Mouse (Mus musculus) adrenal gland, postnatal 36 days (tissue): Measurements from ENCODE around the gene Ints1. TPM values are rescaled to one million over a fixed set of nuclear protein-coding genes. Genes with fewer than 3 reads are reported as not detected.
A peak's percentile ranks its signal among the peaks of the same experiment; 100 is the strongest.
"Not testable (repeated sequence)": the region's sequence is repeated elsewhere in the genome, so short reads cannot be mapped to it uniquely, and the experiment has no call there.

Experiments
- DNase-seq, 2 experiments: peaks; one replicate each; pipeline ENCODE4 v3.0.0; 2021; ENCODE audit warnings: mixed read lengths in 1 of 2
- total RNA-seq, 2 experiments: library from RNA; stranded (reverse); gene quantifications; 2 replicates each; pipeline ENCODE4 v1.2.3; 2021

Ints1 gene
- total RNA-seq, 2 experiments from 2014 or later: 51.3 to 54.3 TPM

DNA sequence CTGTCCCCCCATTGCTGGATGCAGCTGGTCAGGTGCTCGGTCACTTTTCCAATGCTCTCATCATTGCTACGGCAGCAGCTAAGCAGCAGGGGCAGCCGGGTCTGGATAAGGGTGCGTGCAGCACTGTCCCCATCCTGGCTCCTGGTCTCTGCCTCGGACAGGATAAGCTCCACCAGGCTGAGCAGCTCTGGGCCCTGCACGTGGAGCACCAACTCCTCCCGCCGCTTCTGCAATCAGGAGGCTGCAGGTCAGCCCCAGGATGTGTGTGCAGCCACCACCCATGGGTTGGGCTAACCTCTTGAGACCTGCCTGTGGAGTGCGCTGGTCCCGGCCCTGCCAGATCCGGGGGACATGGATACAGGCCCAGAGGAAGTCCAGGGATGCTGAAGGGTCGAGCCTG lies 19.3 kb downstream of the Ints1 start:
- DNase-seq: no peak

- DNase-seq: peak; percentile 55 to 73
Observed at GRCm38 (mm10) chr5:139754753-139755152, 20.7 kb downstream of the Ints1 start.

- peak; percentile 64 to 75 for DNase-seq
Observed at GRCm38 (mm10) chr5:139750535-139750934, 24.9 kb downstream of the Ints1 start.

DNA sequence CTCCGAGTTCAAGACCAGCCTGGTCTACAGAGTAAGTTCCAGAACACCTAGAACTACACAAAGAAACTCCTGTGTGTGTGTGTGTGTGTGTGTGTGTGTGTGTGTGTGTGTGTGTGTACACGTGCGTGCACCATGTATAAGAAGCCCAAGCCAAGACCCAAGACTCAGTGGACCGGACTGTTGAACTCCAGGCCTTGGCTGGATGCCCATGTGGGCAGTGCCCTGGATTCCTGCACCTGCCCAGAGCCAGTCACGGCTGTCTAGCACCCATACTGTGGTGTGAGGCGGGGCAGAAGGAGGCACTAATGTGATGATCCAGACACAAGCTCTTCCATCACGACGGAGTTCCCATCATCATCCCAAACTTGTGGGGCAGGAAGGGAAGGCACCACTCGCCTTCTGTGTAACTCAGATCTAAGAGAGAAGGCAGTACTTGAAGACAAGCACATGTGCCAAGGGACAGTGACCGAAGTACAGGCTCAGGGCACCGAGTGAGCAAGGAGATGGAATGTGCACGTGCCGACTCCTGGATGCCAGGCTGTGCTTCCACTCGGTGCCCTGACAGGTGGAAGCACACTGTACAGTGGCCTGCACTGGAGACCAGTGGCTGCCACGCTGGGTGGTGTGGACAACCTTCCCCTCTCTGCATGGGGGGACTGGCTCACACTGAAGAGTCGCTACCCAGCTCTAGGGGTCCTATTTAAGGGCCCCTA lies 25.9 kb downstream of the Ints1 start:
- no peak for DNase-seq

DNA sequence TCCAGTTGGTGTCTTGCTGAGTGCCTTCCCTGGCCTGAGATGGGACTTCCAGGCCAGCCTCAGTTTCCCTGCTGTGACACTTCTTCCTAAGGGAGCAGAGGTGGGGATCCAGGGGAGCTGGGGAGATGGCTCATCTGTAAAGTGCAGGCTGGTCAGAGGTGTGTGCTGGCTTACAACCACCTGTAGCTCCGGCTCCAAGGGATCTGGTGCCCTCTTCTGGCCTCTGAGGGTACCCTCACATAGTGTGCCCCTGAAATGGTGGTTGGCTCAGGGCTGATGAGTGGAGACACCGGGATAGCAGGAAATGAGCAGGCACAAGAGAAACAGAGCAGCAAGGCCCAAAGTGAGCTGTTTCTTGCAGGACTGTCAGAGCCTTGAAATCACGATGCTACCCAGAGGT lies 29.7 kb downstream of the Ints1 start:
- peak; percentile 75 to 82 for DNase-seq

DNA sequence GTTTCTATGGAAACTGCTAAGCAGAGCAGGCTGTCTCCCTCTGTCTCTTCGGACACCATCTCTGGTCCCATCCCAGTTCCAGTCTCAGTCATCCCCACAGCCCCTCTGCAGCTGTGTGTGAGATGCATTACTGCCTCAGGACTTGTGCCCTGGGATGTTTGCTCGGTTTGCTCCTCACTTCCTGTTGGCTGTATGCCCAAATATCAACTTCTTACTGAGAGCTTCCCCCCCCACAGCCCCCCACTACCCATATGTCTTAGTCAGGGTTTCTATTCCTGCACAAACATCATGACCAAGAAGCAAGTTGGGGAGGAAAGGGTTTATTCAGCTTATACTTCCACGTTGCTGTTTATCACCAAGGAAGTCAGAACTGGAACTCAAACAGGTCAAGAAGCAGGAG lies 32.8 kb downstream of the Ints1 start:
- DNase-seq: not testable (repeated sequence)

GRCm38 (mm10) chr5:139738592-139739315 lies 36.7 kb downstream of the Ints1 start:
- no peak for DNase-seq

DNA sequence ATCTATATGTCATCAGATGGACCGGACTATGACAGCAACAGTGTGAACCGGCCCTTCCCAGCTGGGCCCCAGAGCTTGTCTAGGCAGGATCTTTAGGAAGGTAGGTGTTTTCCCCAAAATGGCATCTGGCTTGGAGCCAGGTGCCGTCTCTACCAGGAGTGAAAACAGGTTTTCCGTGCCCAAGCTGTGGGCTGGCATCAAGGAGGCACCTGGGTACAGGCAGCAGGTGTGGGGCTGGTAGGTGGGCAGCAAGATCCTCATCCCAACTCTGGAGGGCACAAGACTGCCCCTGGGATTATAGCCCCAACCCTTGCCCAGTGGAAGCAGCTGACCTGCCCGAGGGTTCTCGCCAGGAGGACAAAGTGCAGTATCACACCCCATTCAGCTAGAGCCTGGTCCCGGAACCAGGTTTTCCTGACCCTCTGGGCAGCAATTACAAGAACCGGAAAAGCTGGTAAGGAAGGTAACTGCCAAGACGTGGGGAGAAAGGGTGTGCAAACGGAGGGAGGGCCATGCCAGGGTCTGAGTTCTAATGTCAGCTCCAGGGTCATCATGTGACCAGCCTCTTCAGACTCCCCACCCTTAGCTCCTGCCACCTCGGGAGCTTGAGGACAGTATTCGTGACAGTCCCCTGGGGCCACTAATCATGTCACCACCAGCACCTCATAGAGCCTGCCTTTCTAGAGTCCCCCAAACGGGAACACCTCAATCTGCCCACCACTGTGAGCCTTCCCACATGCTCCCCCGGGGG lies 37.5 kb downstream of the Ints1 start:
- no peak for DNase-seq

DNA sequence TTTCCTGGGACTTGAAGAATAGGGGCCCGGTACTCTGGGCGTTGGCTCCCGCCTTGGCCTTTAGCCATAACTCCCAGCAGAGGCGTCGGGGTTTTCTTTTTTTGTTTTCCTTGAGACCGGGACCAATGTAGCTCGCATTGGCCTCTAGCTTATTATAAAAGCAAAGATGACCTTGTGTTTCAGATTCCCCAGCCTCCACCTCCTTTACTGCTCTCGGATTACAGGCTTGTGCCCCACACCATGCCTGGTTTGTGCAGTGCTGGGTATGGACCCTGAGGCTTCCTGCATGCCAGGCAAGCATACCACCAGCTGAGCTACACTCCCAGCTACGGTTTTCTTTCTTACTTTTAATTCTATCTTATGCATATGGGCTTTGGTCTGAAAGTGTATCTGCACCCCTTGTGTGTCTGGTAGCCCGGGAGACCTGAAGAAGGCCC lies 39.0 kb downstream of the Ints1 start:
- DNase-seq: no peak

- DNase-seq: peak; percentile 96
Observed at GRCm38 (mm10) chr5:139735677-139736503, 39.6 kb downstream of the Ints1 start, which contains the start of gene Micall2. Micall2 (minus strand) TSS chr5:139736336.

DNA sequence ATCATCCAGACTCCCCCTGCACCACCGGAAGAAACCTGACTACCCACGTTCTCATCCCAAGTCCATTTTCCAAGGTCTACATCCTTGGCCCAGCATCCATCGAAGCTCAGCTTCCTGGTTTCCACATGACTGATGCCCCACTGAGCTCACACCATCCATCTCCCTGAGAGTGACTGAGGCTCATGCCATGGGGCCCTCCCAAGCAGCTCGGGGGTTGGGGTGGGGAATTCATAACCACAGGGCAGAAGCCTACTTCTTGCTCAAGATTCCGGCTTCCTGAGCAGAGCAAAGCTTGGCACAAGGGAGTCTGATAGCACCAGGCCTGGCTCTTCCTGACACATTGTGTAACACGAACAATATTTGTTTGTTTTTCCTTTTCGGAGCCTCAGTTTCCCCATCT lies 40.7 kb downstream of the Ints1 start:
- no peak for DNase-seq

DNA sequence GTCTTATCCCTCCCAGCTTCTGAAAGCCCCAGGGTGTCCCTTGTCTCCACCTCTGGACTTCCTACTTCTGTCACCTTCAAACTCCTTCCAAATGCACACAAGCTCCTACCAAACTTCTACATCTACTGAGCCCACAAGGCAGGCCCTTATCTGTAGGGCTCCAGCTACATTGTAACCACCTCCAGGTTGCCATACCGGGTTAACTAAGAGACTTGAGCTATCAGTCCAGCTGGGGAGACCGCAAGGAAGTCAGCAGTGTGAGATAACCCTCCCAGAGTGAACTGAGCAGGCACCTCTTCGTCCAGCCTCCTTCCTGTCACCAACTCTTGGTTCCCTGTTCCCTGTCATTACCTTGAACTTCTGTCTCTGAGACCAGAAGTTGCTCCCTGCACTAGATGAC lies 41.5 kb downstream of the Ints1 start:
- no peak for DNase-seq

DNA sequence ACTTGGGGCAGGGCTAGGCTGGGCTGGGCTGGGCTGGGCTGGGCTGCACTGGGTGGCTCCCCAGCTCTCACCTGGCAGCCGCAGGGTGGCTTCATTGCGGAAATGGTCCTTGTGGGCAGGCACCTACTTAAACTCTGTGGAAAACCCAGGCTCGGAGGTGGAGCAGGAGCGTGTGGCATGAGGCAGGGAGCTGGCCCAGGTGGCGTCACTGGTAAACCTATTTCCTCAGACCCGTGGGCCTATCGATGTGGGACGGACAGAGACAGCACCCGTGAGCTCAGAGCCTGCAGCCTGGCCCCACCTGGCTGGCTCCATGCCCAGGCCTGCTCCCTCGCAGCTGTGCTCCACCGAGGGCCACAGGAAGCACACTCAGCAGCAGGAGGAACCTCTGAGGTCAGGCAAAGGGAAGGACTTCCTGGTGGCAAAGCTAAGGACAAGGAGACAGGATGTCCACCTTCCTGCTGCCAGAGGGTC lies 42.8 kb downstream of the Ints1 start:
- DNase-seq: peak; percentile 63 to 77

- DNase-seq: no peak
Observed at GRCm38 (mm10) chr5:139730712-139731486, 44.6 kb downstream of the Ints1 start.

DNA sequence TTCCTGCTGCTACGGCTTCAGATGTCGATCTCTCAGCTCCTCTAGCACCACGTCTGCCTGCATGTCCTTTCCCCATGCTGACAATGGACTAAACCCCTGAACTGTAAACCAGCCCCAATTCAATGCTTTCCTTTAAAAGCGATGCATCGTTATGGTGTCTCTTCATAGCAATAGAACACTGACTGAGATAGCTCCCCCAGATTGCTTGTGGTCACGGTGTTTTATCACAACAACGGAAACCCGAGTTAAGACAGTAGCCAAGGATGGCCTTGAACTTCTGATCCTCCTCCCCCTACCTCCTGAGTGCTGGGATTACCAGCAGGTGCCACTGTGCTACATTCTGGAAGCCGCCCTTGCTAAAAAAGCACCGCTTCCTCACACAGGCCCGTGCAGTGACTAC lies 48.2 kb downstream of the Ints1 start:
- no peak for DNase-seq

DNA sequence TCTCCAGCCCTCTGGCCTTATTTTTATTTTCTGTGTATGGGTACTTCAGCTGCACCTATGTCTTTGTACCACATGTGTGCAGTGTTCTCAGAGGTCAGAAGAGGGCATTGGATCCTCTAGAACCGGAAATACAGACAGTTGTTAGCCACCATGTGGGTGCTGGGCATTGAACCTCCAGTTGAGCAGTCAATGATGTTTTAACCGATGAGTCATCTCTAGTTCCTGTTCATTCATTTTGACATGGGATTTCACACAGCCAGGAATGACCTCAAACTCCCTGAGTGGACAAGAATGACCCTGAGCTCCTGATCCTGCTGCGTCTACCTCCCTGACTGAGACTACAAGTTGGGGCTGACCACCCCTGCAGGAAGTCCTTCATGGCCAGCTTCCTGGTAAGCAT lies 49.3 kb downstream of the Ints1 start:
- peak in 1 of 2 experiments; percentile 17 for DNase-seq

DNA sequence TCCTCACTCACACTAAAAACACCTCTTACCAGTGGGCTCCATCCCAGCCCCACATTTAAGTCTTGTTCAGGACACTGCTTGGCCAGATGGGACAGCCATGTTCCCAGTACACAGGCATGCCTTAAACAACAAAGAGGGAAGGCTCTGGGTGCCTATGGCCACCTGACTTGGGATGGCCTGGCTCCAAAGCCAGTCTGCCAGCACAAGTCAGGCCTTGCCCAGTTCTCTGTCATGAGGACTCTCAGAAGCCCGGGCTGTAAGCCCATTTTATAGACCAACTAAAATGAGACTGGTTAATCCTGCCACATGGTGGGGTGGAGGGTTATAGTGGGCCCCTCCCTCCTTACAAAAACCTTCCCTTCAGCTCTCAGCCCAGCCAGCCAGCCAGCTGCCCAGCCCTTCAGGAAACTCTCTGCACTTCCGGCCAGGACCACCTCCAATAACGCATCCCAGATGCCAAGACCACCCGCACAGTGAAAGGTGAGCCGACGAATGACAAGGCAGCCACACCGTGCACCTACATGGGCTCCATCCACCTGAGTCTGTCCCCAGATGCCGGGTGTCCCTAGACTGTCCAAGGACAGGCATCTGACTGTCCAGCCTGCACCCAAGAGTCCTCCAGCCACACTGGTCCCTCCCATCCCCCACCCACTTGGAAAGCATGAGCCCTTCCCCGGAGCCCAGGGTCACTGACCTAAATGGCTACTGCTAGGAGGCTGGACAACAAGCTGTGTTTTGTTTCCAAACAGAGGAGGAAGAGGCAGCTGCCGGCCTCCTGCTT lies 50.9 kb downstream of the Ints1 start:
- peak; percentile 21 to 51 for DNase-seq

DNA sequence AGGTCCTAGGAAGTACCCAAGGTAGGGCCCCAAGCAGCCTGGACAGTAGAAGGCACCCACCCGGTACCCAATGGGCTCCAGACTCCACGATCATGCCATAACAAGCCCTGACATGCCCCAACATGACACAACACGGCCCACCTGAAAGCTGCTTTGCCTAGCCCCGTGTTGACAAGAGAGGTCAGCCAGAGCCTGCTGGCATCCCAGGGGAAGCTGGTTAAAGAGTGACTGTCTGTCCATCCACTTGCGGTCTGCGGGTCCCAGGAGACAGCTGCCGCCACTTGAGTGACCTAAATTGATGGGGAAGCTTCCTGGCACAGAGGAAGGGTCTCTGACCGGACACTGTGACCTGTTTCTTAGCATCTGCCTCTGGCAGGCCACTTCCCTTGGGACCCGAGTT lies 52.4 kb downstream of the Ints1 start:
- DNase-seq: peak in 1 of 2 experiments; percentile 31

- DNase-seq: no peak
Observed at GRCm38 (mm10) chr5:139722709-139723108, 52.8 kb downstream of the Ints1 start.

DNA sequence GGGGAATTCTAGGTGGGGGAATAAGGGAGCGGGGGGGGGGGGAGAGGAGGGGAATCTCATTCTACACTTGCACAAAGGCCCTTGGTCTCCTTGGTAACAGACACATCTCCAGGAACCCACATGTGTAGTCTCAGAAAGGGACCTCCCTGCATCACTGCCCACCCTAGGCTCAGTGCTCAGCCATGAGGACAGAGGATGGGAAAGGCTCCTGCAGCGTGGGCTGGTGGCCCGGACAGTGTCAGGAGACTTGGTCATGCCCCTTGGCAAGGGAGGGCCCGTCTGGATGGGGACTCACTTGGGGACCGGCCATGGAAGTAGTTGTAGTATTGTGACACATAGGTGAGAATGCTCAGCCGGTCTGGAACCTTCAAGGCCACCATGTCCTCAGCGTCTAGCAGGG lies 56.5 kb downstream of the Ints1 start:
- no peak for DNase-seq
